Mouse (Mus musculus) urinary bladder, postnatal 25 days (tissue): ENCODE data around the gene Vamp9.

Experiments
- DNase-seq: peaks from one replicate; pipeline ENCODE4 v3.0.0; 2022; ENCODE audit warnings: low spot score

Vamp9 gene

GRCm38 (mm10) chr5:99906181-99906956 lies at the start of gene Vamp9:
TSS of gene Vamp9 (plus strand) at chr5:99906254.
- DNase-seq = peak; percentile 98

GRCm38 (mm10) chr5:99857106-99857637 lies 48.9 kb upstream of the Vamp9 start:
- no peak for DNase-seq

- DNase-seq = no peak
Observed at GRCm38 (mm10) chr5:99859637-99860433, 46.2 kb upstream of the Vamp9 start.

- no peak for DNase-seq
Observed at GRCm38 (mm10) chr5:99861816-99862215, 44.2 kb upstream of the Vamp9 start.

- no peak for DNase-seq
Observed at GRCm38 (mm10) chr5:99863656-99864380, 42.2 kb upstream of the Vamp9 start.

GRCm38 (mm10) chr5:99865779-99866178 lies 40.3 kb upstream of the Vamp9 start:
- no peak for DNase-seq

GRCm38 (mm10) chr5:99868286-99868685 lies 37.8 kb upstream of the Vamp9 start:
- no peak for DNase-seq

GRCm38 (mm10) chr5:99868923-99869322 lies 37.1 kb upstream of the Vamp9 start:
- DNase-seq = no peak

GRCm38 (mm10) chr5:99877565-99877964 lies 28.5 kb upstream of the Vamp9 start:
- no peak for DNase-seq

- no peak for DNase-seq
Observed at GRCm38 (mm10) chr5:99882441-99882840, 23.6 kb upstream of the Vamp9 start.

GRCm38 (mm10) chr5:99884035-99884434 lies 22.0 kb upstream of the Vamp9 start:
- no peak for DNase-seq

GRCm38 (mm10) chr5:99887133-99887532 lies 18.9 kb upstream of the Vamp9 start:
- no peak for DNase-seq

- no peak for DNase-seq
Observed at GRCm38 (mm10) chr5:99891516-99892441, 14.3 kb upstream of the Vamp9 start.

- DNase-seq = peak; percentile 13
Observed at GRCm38 (mm10) chr5:99900041-99900440, 6.0 kb upstream of the Vamp9 start.

GRCm38 (mm10) chr5:99905731-99906130 lies 323 bp upstream of the Vamp9 start:
- DNase-seq = no peak

GRCm38 (mm10) chr5:99915494-99915893 lies 9.4 kb downstream of the Vamp9 start:
- DNase-seq = no peak

GRCm38 (mm10) chr5:99922033-99922432 lies 16.0 kb downstream of the Vamp9 start:
- no peak for DNase-seq

GRCm38 (mm10) chr5:99927951-99928350 lies 21.9 kb downstream of the Vamp9 start:
- DNase-seq = peak; percentile 32

- DNase-seq = no peak
Observed at GRCm38 (mm10) chr5:99931910-99932309, 25.9 kb downstream of the Vamp9 start.

GRCm38 (mm10) chr5:99939440-99939839 lies 33.4 kb downstream of the Vamp9 start:
- no peak for DNase-seq

- DNase-seq = no peak
Observed at GRCm38 (mm10) chr5:99941273-99941672, 35.2 kb downstream of the Vamp9 start.
